Mouse (Mus musculus) heart, adult 10 weeks (tissue): ENCODE results near the gene Pram1. TPM values are rescaled to one million over a fixed set of nuclear protein-coding genes. Genes with fewer than 3 reads are reported as not detected.

ENCODE experiments used
- polyA plus RNA-seq: library from polyadenylated mRNA; stranded (reverse); fragments of 350-450 nt; fragmentation: Illumina TruSeq; extraction: RNeasy Lipid Tissue Mini Kit (QIAGEN cat#74804); gene quantifications from one replicate; pipeline ENCODE4 v1.2.3, GENCODE M21; 2014; ENCODE audit warnings: low read depth, low replicate concordance

Gene Pram1
- polyA plus RNA-seq: 0.52 TPM

DNA sequence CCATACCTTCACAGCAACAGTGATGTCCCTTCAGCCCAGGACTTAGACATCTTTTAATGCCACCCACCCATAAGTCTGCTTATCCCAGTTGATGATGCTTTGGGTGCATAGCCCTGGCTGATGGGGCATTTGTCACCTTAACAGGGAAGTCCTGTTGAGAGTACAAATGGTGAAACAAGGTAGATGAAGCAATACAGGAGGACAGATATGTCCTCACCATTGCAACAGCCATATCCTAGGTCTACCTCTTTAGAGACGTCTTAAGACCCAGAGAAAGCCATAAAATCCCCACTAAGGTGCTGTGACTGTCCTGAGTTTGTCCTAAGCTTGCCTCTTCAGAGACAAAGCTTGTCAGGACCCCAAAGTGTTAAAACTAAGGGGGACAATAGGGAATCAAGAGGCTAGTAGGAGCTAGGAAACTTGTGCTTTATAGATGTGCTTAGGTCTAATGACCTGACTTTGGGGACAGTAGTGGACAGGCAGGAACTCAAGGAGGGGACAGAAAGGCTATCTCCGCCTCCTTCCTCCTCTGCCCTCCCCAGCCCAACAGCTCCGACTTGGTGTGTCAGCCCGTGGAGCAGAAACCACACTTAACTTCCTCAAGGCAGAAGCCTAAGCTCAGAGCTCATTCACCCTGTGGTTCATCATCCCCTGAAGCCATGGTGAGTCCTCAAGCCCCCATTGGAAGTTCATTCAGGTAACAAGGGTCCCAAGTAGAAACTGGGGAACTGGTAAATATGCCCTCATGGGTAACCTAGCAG, at the start of gene Pram1:
Gene Pram1, plus strand, starts transcription at position 541 of the 761 bp plus-strand sequence.

DNA sequence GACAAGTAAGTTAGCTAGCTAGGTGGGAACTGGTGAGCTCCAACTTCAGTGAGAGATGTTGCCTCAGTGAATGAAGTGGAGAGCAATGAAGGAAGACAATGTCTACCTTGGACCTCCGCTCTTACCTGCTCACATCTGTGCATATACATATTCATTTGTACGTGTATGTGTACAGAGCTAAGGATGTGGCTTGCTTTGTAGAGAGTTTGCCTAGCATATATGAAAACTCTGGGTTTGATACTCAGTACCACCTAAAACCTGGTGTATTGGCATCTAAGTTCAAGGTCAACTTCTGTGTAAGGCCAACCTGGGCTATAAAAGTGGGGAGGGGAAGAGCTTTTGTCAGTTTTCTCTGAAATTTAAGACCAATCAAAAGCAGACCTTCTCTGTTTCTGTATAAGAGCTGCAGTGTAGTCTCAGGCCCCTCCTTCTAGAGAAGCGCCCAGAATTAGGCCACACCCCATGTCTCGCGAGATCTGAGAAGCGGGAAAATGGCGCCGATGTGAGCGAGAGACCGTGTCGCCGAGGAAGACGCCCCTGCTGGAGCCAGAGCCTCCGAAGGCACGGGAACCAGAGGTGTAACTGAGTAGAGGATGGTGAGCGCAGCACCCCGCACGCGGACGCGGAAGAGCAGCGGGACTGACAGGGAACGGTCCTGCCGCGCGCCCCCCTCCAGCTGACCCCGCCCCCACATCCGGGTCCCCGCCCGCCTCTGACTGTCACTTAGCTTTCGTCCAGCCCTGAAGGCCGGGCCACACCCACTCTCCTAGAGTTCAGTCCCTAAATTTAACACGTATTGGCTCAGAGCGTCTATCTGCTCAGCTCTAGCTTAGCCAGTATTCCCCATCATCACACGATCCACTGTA, 9.0 kb upstream of the Pram1 start, which contains the start of gene Zfp414:
Gene Zfp414, plus strand, starts transcription at position 470 of the 866 bp plus-strand sequence.

DNA sequence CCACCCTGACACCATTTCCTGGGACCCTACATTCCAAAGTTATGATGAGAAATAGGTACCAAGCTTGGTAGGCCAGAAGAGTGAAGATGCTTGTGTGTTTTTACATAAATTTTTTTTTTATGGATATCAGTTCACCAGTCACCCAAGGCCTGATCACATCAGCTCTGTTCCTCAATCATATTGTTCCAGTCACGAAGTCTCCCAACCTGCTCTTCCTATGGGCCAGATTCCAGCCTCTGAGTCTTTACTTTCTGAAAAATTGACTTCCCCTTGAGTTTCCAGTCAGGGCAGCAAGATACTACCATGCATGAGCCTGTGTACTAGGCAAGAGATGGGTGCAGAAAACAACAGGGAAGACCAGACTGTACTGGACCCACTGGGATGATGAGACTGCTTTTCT, 48.9 kb downstream of the Pram1 start, which contains the start of gene Hnrnpm:
Gene Hnrnpm, minus strand, starts transcription at position 101 of the 400 bp plus-strand sequence.

Other genes with a start within 250 kb of the Pram1 start
- gene Zfp101, start 243.4 kb upstream of the Pram1 start, polyA plus RNA-seq: 3.8 TPM
- not detected for gene Actl9, start 205.2 kb upstream of the Pram1 start, polyA plus RNA-seq
- gene Adamts10, start 113.9 kb upstream of the Pram1 start, polyA plus RNA-seq: 34.2 TPM
- gene Myo1f, start 82.3 kb upstream of the Pram1 start, polyA plus RNA-seq: 1.9 TPM
- gene Zfp414, start 9.0 kb upstream of the Pram1 start, polyA plus RNA-seq: 12.1 TPM
- gene Hnrnpm, start 48.8 kb downstream of the Pram1 start, polyA plus RNA-seq: 102 TPM
- gene March2, start 80.6 kb downstream of the Pram1 start, polyA plus RNA-seq: 121 TPM
- gene Rab11b, start 122.5 kb downstream of the Pram1 start, polyA plus RNA-seq: 199 TPM
- gene Angptl4, start 143.8 kb downstream of the Pram1 start, polyA plus RNA-seq: 10.0 TPM
- 106 TPM for gene Kank3, start 172.5 kb downstream of the Pram1 start, polyA plus RNA-seq
- 651 TPM for gene Rps28, start 186.5 kb downstream of the Pram1 start, polyA plus RNA-seq
- 757 TPM for gene Ndufa7, start 186.5 kb downstream of the Pram1 start, polyA plus RNA-seq
- gene Cd320, start 205.0 kb downstream of the Pram1 start, polyA plus RNA-seq: 28.3 TPM
- not detected for gene Gm7029, start 235.8 kb downstream of the Pram1 start, polyA plus RNA-seq